Mouse (Mus musculus): Measurements from ENCODE around the gene Myo9a. TPM values are rescaled to one million over a fixed set of nuclear protein-coding genes. Genes with fewer than 3 reads are reported as not detected.
A peak's percentile ranks its signal among the peaks of the same experiment; 100 is the strongest.

Gene Myo9a
- total and polyA plus RNA-seq, 3 experiments: 3.3 to 131 (median 4.5) TPM

DNA sequence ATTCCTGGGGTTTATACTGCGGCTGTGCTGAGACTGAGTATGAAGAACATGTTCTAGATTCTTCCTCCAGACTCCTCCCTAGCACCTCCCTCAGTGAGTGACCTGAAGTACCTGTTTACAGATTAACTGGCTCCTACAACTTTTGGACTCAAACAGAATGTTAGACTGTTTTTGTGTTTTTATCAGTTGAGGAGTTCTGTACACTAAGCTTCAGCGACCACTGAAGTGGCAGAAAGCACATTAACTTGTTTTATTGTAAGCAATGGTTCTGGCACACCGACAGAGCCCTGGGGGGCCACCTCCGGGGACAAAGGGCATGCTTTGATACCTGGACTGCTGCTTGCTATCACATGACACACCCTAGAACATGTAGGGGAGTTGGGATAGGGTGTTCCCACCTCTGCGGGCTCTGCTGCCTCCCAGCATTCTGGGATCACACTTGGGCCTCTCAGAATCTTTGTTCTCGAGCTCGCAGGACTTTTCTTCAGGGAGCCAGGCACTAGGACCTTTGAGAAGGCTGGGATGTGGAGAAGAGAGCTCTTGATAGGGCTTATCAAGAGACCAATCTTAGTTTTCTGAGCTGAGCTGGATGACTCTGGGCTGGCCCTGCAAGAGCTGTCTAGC lies 34.3 kb upstream of the Myo9a start:
- no peaks in the 10 kb centered on the region for H3K36me3 ChIP-seq (ENCODE audit: control insufficient read depth in 1 of 2, insufficient read depth in 2 of 2, low read length in 2 of 2)
- no peaks in the 10 kb centered on the region for H3K79me2 ChIP-seq (ENCODE audit: control insufficient read depth, insufficient read depth, low read length, poor library complexity)
- no peaks in the 10 kb centered on the region for H3K9me3 ChIP-seq (replicated peaks; ENCODE audit: insufficient read depth, low read length)
- no peak for DNase-seq (ENCODE audit: low read depth, low spot score)
- no peak overlapping the region for H3K9ac ChIP-seq (ENCODE audit: control insufficient read depth, low read depth, low read length, poor library complexity, severe bottlenecking)
- TF ChIP-seq USF2 (IDR thresholded peaks at IDR 0.05; ENCODE audit: borderline replicate concordance in 1 of 2, insufficient read depth in 1 of 2, low read depth in 1 of 2, low read length in 2 of 2) (no peak), MAX (IDR thresholded peaks at IDR 0.05; ENCODE audit: low read length) (no peak)
- peaks cover 2 to 4% of the 10 kb centered on the region in 2 experiments; a peak in 2 of 4 replicates for H3K27me3 ChIP-seq (ENCODE audit: control insufficient read depth in 1 of 2, insufficient read depth in 2 of 2, low read length in 2 of 2)
- no peaks in the 10 kb centered on the region for H3K4me1 ChIP-seq (ENCODE audit: control insufficient read depth in 1 of 2, insufficient read depth in 2 of 2, low read length in 2 of 2)
- H3K27ac ChIP-seq (ENCODE audit: control insufficient read depth, low read depth, low read length): no peak overlapping the region
- H3K4me3 ChIP-seq (ENCODE audit: control insufficient read depth in 1 of 2, insufficient read depth in 1 of 2, low read depth in 2 of 2, low read length in 2 of 2): no peak overlapping the region

DNA sequence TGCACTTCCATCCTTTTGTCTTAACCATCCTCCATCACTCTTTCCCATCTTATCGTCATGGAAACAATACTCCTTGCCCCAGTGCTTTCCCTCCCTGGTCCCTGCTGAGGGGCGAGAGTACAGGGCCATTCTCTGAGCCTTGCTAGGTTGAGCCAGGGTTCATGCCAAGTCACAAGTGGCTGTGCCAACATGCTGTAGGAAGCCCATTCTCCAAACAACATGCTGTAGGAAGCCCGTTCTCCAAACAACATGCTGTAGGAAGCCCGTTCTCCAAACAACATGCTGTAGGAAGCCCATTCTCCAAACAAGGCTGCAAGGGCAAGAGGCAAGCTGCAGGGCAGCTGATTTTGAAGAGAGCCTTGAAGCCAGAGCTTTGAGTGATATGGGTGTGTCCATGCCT lies 32.5 kb upstream of the Myo9a start:
- Histone ChIP-seq H3K36me3 (ENCODE audit: control insufficient read depth in 1 of 2, insufficient read depth in 2 of 2, low read length in 2 of 2) (no peaks in the 10 kb centered on the region), H3K27me3 (ENCODE audit: control insufficient read depth in 1 of 2, insufficient read depth in 2 of 2, low read length in 2 of 2) (peaks cover 2 to 4% of the 10 kb centered on the region in 2 experiments; a peak in 2 of 4 replicates), H3K4me3 (ENCODE audit: control insufficient read depth in 1 of 2, insufficient read depth in 1 of 2, low read depth in 2 of 2, low read length in 2 of 2) (no peak overlapping the region), H3K79me2 (ENCODE audit: control insufficient read depth, insufficient read depth, low read length, poor library complexity) (no peaks in the 10 kb centered on the region), H3K4me1 (ENCODE audit: control insufficient read depth in 1 of 2, insufficient read depth in 2 of 2, low read length in 2 of 2) (peaks cover 0 to under 1% of the 10 kb centered on the region in 2 experiments; a peak in 1 of 4 replicates), H3K9me3 (replicated peaks; ENCODE audit: insufficient read depth, low read length) (no peaks in the 10 kb centered on the region), H3K27ac (ENCODE audit: control insufficient read depth, low read depth, low read length) (no peak overlapping the region), H3K9ac (ENCODE audit: control insufficient read depth, low read depth, low read length, poor library complexity, severe bottlenecking) (no peak overlapping the region)
- no peak for TF ChIP-seq SIN3A (IDR thresholded peaks at IDR 0.05; ENCODE audit: low read length)
- no peak for TF ChIP-seq MEF2A (IDR thresholded peaks at IDR 0.05; ENCODE audit: extremely low read depth, insufficient replicate concordance, low read depth, low read length, poor library complexity, severe bottlenecking)
- no peak for TF ChIP-seq POLR2AphosphoS2 (IDR thresholded peaks at IDR 0.05; ENCODE audit: low read length)
- no peak for TF ChIP-seq SMC3 (IDR thresholded peaks at IDR 0.05; ENCODE audit: low read depth, low read length)
- no peak for TF ChIP-seq USF2 (IDR thresholded peaks at IDR 0.05; ENCODE audit: borderline replicate concordance in 1 of 2, insufficient read depth in 1 of 2, low read depth in 1 of 2, low read length in 2 of 2)
- TF ChIP-seq ELF1 (IDR thresholded peaks at IDR 0.05; ENCODE audit: low read depth, low read length): no peak
- TF ChIP-seq ZNF384 (IDR thresholded peaks at IDR 0.05; ENCODE audit: low read depth, low read length): no peak
- no peak for DNase-seq (ENCODE audit: low read depth, low spot score)

- TF ChIP-seq MAFK (IDR thresholded peaks at IDR 0.05; ENCODE audit: borderline replicate concordance, low read depth, low read length): peak; percentile 20; the same call in 1 of the 2 replicates
- no peak for TF ChIP-seq ZKSCAN1 (IDR thresholded peaks at IDR 0.05; ENCODE audit: low read depth, low read length)
- no peak overlapping the region for H3K9ac ChIP-seq (ENCODE audit: control insufficient read depth, low read depth, low read length, poor library complexity, severe bottlenecking)
- no peak overlapping the region for H3K27ac ChIP-seq (ENCODE audit: control insufficient read depth, low read depth, low read length)
- no peak for DNase-seq (ENCODE audit: low read depth, low spot score)
- no peaks in the 10 kb centered on the region for H3K9me3 ChIP-seq (replicated peaks; ENCODE audit: insufficient read depth, low read length)
- H3K4me1 ChIP-seq (ENCODE audit: control insufficient read depth in 1 of 2, insufficient read depth in 2 of 2, low read length in 2 of 2): peaks cover 0 to 3% of the 10 kb centered on the region in 2 experiments; a peak in 1 of 4 replicates
- no peaks in the 10 kb centered on the region for H3K79me2 ChIP-seq (ENCODE audit: control insufficient read depth, insufficient read depth, low read length, poor library complexity)
- H3K27me3 ChIP-seq (ENCODE audit: control insufficient read depth in 1 of 2, insufficient read depth in 2 of 2, low read length in 2 of 2): no peaks in the 10 kb centered on the region; a peak in 1 of 4 replicates
- no peaks in the 10 kb centered on the region for H3K36me3 ChIP-seq (ENCODE audit: control insufficient read depth in 1 of 2, insufficient read depth in 2 of 2, low read length in 2 of 2)
- no peak overlapping the region for H3K4me3 ChIP-seq (ENCODE audit: control insufficient read depth in 1 of 2, insufficient read depth in 1 of 2, low read depth in 2 of 2, low read length in 2 of 2)
These were observed 29.6 kb upstream of the Myo9a start for GRCm38 (mm10) chr9:59721144-59721543.
